Mouse (Mus musculus) cortical plate, adult 2 months (tissue): Measurements from ENCODE around the gene Zswim1.
"Not testable (repeated sequence)": the region's sequence is repeated elsewhere in the genome, so short reads cannot be mapped to it uniquely, and the experiment has no call there.

Experiments used
- CTCF ChIP-seq: fragments of 200-500 bp; IDR thresholded peaks from 2 replicates; pipeline ENCODE4 v1.5.1; 2011; ENCODE audit warnings: mild to moderate bottlenecking, control low read depth, low read length; ENCODE audit not compliant: insufficient read depth; ENCODE audit errors: extremely low read depth
- POLR2A ChIP-seq: fragments of 200-500 bp; IDR thresholded peaks from 2 replicates; pipeline ENCODE4 v1.6.1; 2011; ENCODE audit warnings: mild to moderate bottlenecking, low read length, control low read depth; ENCODE audit not compliant: insufficient read depth; ENCODE audit errors: extremely low read depth

- not testable (repeated sequence) for TF ChIP-seq POLR2A, CTCF
These were observed 33.1 kb downstream of the Zswim1 start for GRCm38 (mm10) chr2:164855572-164855971.
